In genomic region chr4:129239075-129239474, GRCm38 (mm10) we compare ENCODE assay signal across 8 mouse cellular contexts. TPM values are rescaled to one million over a fixed set of nuclear protein-coding genes. Genes with fewer than 3 reads are reported as not detected.
DNase-seq lines count a peak whose midpoint lies in the region; ATAC-seq and TF ChIP-seq lines count a peak whose summit lies in the region.

No protein-coding gene starts in this region.

- no peak for TF ChIP-seq RAD21 in CH12.LX (IDR thresholded peaks at IDR 0.05; ENCODE audit: low read depth, low read length)

- in situ Hi-C loops in CH12.LX (cut with MboI; ENCODE audit: low pct_ligation_motif_present, low pct_unique_long_range_greater_than_20kb, low sequenced_read_pairs), result no loop called here

- peak; percentile 84 for ATAC-seq in embryonic facial prominence, embryonic 14.5 days (ENCODE audit: low read depth)
- peak; percentile 80 for ATAC-seq in heart, embryonic 16.5 days (replicated peaks; ENCODE audit: extremely low read depth, insufficient read depth, low FRiP score)
- peak; percentile 89 for ATAC-seq in neural tube, embryonic 15.5 days (ENCODE audit: low FRiP score)

- peaks cover 13% of the 10 kb centered on the region for H3K27me3 ChIP-seq in CH12.LX (replicated peaks)
- H3K27me3 ChIP-seq in embryonic facial prominence, embryonic 14.5 days (replicated peaks; ENCODE audit: control insufficient read depth, insufficient read depth, low read length), result no peaks in the 10 kb centered on the region
- peaks cover 29% of the 10 kb centered on the region for H3K27me3 ChIP-seq in heart, embryonic 16.5 days (ENCODE audit: control insufficient read depth, insufficient read depth, low read length)
- H3K27me3 ChIP-seq in neural tube, embryonic 15.5 days (replicated peaks), result no peaks in the 10 kb centered on the region

- dilution Hi-C loops in CH12.LX (cut with MboI; ENCODE audit: extremely low pct_ligation_motif_present, extremely low pct_unique_long_range_greater_than_20kb, low sequenced_read_pairs), result no loop called here

- peak overlapping the region; percentile 63 for H3K4me2 ChIP-seq in CH12.LX (ENCODE audit: insufficient read depth, low read depth, poor library complexity, severe bottlenecking)
- H3K4me2 ChIP-seq in embryonic facial prominence, embryonic 14.5 days (ENCODE audit: low read depth, low read length), result peak overlapping the region; percentile 97
- peak overlapping the region; percentile 99 for H3K4me2 ChIP-seq in heart, embryonic 16.5 days (ENCODE audit: low read depth, low read length)
- peak overlapping the region; percentile 92 for H3K4me2 ChIP-seq in neural tube, embryonic 15.5 days

- H3K79me2 ChIP-seq in CH12.LX (replicated peaks; ENCODE audit: control insufficient read depth, extremely low read depth, insufficient read depth, poor library complexity, severe bottlenecking), result no peaks in the 10 kb centered on the region

- H3K9ac ChIP-seq in CH12.LX (ENCODE audit: insufficient read depth, low read depth), result peak overlapping the region; percentile 4; the same call in 1 of the 2 replicates
- peak overlapping the region; percentile 73 for H3K9ac ChIP-seq in embryonic facial prominence, embryonic 14.5 days (ENCODE audit: low read depth, low read length)
- peak overlapping the region; percentile 74 for H3K9ac ChIP-seq in heart, embryonic 16.5 days (ENCODE audit: low read length)
- peak overlapping the region; percentile 79 for H3K9ac ChIP-seq in neural tube, embryonic 15.5 days (replicated peaks)

- H3K4me3 ChIP-seq in CH12.LX (replicated peaks in 1 of 3; ENCODE audit: low read depth in 2 of 3, low read length in 2 of 3, poor library complexity in 1 of 3), result peak overlapping the region; percentile 26 to 51 (median 48)
- H3K4me3 ChIP-seq in embryonic facial prominence, embryonic 14.5 days (ENCODE audit: low read depth, low read length), result peak overlapping the region; percentile 76
- H3K4me3 ChIP-seq in heart, embryonic 16.5 days (ENCODE audit: low read length), result peak overlapping the region; percentile 69
- peak overlapping the region; percentile 69 for H3K4me3 ChIP-seq in neural tube, embryonic 15.5 days (replicated peaks)

- H3K27ac ChIP-seq in CH12.LX (ENCODE audit: insufficient read depth, low read depth), result no peak overlapping the region
- no peak overlapping the region for H3K27ac ChIP-seq in embryonic facial prominence, embryonic 14.5 days (replicated peaks; ENCODE audit: low read depth, low read length)
- no peak overlapping the region for H3K27ac ChIP-seq in heart, embryonic 16.5 days (ENCODE audit: low read length)
- H3K27ac ChIP-seq in neural tube, embryonic 15.5 days (replicated peaks), result peak overlapping the region; percentile 69

- no peak for TF ChIP-seq EP300 in CH12.LX (IDR thresholded peaks at IDR 0.05; ENCODE audit: low read length)

- no peak for TF ChIP-seq POLR2A in CH12.LX (IDR thresholded peaks at IDR 0.05; ENCODE audit: low read depth, low read length)

- H3K4me1 ChIP-seq in CH12.LX (ENCODE audit: control insufficient read depth in 1 of 2, insufficient read depth in 2 of 2), result peaks cover 9 to 28% of the 10 kb centered on the region in 2 experiments
- peaks cover 23% of the 10 kb centered on the region for H3K4me1 ChIP-seq in embryonic facial prominence, embryonic 14.5 days (ENCODE audit: control insufficient read depth, insufficient read depth, low read length)
- peaks cover 34% of the 10 kb centered on the region for H3K4me1 ChIP-seq in heart, embryonic 16.5 days (ENCODE audit: control insufficient read depth, insufficient read depth, low read length)
- H3K4me1 ChIP-seq in neural tube, embryonic 15.5 days, result peaks cover 58% of the 10 kb centered on the region

- no peak for TF ChIP-seq CTCF in CH12.LX (conservative IDR thresholded peaks at IDR 0.05 in 1 of 2, IDR thresholded peaks at IDR 0.05 in 1 of 2; ENCODE audit: low read depth in 2 of 2, low read length in 2 of 2)

- DNase-seq in CH12.LX (ENCODE audit: extremely low read depth), result peak; percentile 54
- DNase-seq in brain, adult 2 months (ENCODE audit: low read depth, low spot score), result peak; percentile 90
- DNase-seq in embryonic facial prominence, embryonic 14.5 days (ENCODE audit: low spot score), result peak; percentile 93
- peak; percentile 92 to 94 for DNase-seq in kidney, postnatal 4 days
- peak; percentile 75 to 82 for DNase-seq in lung, adult 18-20 months
- peak; percentile 89 for DNase-seq in testis, postnatal 10 days (ENCODE audit: low spot score)

- no peaks in the 10 kb centered on the region for H3K36me3 ChIP-seq in CH12.LX (replicated peaks in 1 of 2; ENCODE audit: control insufficient read depth in 1 of 2, insufficient read depth in 1 of 2, low read length in 1 of 2)
- H3K36me3 ChIP-seq in embryonic facial prominence, embryonic 14.5 days (ENCODE audit: control insufficient read depth, insufficient read depth, low read length), result no peaks in the 10 kb centered on the region
- H3K36me3 ChIP-seq in heart, embryonic 16.5 days (ENCODE audit: control insufficient read depth, insufficient read depth), result no peaks in the 10 kb centered on the region
- no peaks in the 10 kb centered on the region for H3K36me3 ChIP-seq in neural tube, embryonic 15.5 days

- WGBS in embryonic facial prominence, embryonic 14.5 days, result 0% methylated on average over 3 of the region's 29 CpGs
- WGBS in heart, embryonic 16.5 days, result 2% methylated on average over 14 of the region's 29 CpGs
- 0% methylated on average over 29 of the region's 29 CpGs for WGBS in neural tube, embryonic 15.5 days

- H3K9me3 ChIP-seq in CH12.LX (replicated peaks; ENCODE audit: low read length), result no peaks in the 10 kb centered on the region
- no peaks in the 10 kb centered on the region for H3K9me3 ChIP-seq in embryonic facial prominence, embryonic 14.5 days (ENCODE audit: control insufficient read depth, low read length)
- no peaks in the 10 kb centered on the region for H3K9me3 ChIP-seq in heart, embryonic 16.5 days (replicated peaks; ENCODE audit: control insufficient read depth, low read length)
- no peaks in the 10 kb centered on the region for H3K9me3 ChIP-seq in neural tube, embryonic 15.5 days (replicated peaks)

TF ChIP-seq in CH12.LX, 34 proteins besides CTCF, POLR2A, EP300 and RAD21:
- TF ChIP-seq ETS1 (conservative IDR thresholded peaks at IDR 0.05; ENCODE audit: low read depth, low read length), result no peak
- peak; percentile 51; the same call in 1 of the 2 replicates for TF ChIP-seq MXI1 (IDR thresholded peaks at IDR 0.05; ENCODE audit: low read depth, low read length)
- no peak for TF ChIP-seq NELFE (IDR thresholded peaks at IDR 0.05; ENCODE audit: low read depth, low read length)
- TF ChIP-seq CHD1 (IDR thresholded peaks at IDR 0.05; ENCODE audit: low read depth, low read length), result no peak
- no peak for TF ChIP-seq ZC3H11A (IDR thresholded peaks at IDR 0.05; ENCODE audit: low read depth, low read length)

RNA-seq across cellular contexts. Expression of gene C77080, which starts 22.1 kb away (rescaled TPM):
- total RNA-seq in CH12.LX (2012; rRNA removed) (0.29 and 0.38 TPM in 2 replicates), CH12.LX (2014; rRNA removed) (not detected in 2 replicates)
- 0.68 and 1.1 TPM in 2 replicates for polyA plus RNA-seq in CH12.LX (2012; ENCODE audit: insufficient read length, low read depth)
- 6.1 and 6.2 TPM in 2 replicates for polyA plus RNA-seq in embryonic facial prominence, embryonic 14.5 days (2014; fragmentation: Nextera tagmentation; extraction: Ambion mirVana)
- polyA plus RNA-seq in heart, embryonic 16.5 days (2015; fragmentation: Nextera tagmentation; extraction: Ambion mirVana), result 2.2 and 2.3 TPM in 2 replicates
- polyA plus RNA-seq in neural tube, embryonic 15.5 days (2015; fragmentation: Nextera tagmentation; extraction: Ambion mirVana), result 6.0 and 6.9 TPM in 2 replicates

RNA-seq across cellular contexts. Expression of gene Sync, which starts 48.3 kb away (rescaled TPM):
- total RNA-seq in CH12.LX (2012; rRNA removed) (0.04 TPM in 1 of 2 replicates, not detected in the other), CH12.LX (2014; rRNA removed) (not detected in 2 replicates)
- polyA plus RNA-seq in CH12.LX (2012; ENCODE audit: insufficient read length, low read depth), result 0.14 and 0.16 TPM in 2 replicates
- polyA plus RNA-seq in embryonic facial prominence, embryonic 14.5 days (2014; fragmentation: Nextera tagmentation; extraction: Ambion mirVana), result 7.9 and 11.7 TPM in 2 replicates
- 1.8 and 1.9 TPM in 2 replicates for polyA plus RNA-seq in heart, embryonic 16.5 days (2015; fragmentation: Nextera tagmentation; extraction: Ambion mirVana)
- polyA plus RNA-seq in neural tube, embryonic 15.5 days (2015; fragmentation: Nextera tagmentation; extraction: Ambion mirVana), result 2.7 and 2.9 TPM in 2 replicates

RNA-seq across cellular contexts. Expression of gene Yars, which starts 49.5 kb away (rescaled TPM):
- 128 and 180 TPM in 2 replicates for total RNA-seq in CH12.LX (2012; rRNA removed)
- 96.1 and 96.3 TPM in 2 replicates for total RNA-seq in CH12.LX (2014; rRNA removed)
- polyA plus RNA-seq in CH12.LX (2012; ENCODE audit: insufficient read length, low read depth), result 207 and 220 TPM in 2 replicates
- polyA plus RNA-seq in embryonic facial prominence, embryonic 14.5 days (2014; fragmentation: Nextera tagmentation; extraction: Ambion mirVana), result 74.9 and 78.3 TPM in 2 replicates
- 45.9 and 53.3 TPM in 2 replicates for polyA plus RNA-seq in heart, embryonic 16.5 days (2015; fragmentation: Nextera tagmentation; extraction: Ambion mirVana)
- 109 and 111 TPM in 2 replicates for polyA plus RNA-seq in neural tube, embryonic 15.5 days (2015; fragmentation: Nextera tagmentation; extraction: Ambion mirVana)

RNA-seq across cellular contexts. Expression of gene S100pbp, which starts 49.5 kb away (rescaled TPM):
- total RNA-seq in CH12.LX (2012; rRNA removed) (22.5 and 23.1 TPM in 2 replicates), CH12.LX (2014; rRNA removed) (43.6 and 44.7 TPM in 2 replicates)
- 35.8 and 43.6 TPM in 2 replicates for polyA plus RNA-seq in CH12.LX (2012; ENCODE audit: insufficient read length, low read depth)
- 12.6 and 15.5 TPM in 2 replicates for polyA plus RNA-seq in embryonic facial prominence, embryonic 14.5 days (2014; fragmentation: Nextera tagmentation; extraction: Ambion mirVana)
- 10.9 and 11.8 TPM in 2 replicates for polyA plus RNA-seq in heart, embryonic 16.5 days (2015; fragmentation: Nextera tagmentation; extraction: Ambion mirVana)
- 16.7 TPM in 2 replicates for polyA plus RNA-seq in neural tube, embryonic 15.5 days (2015; fragmentation: Nextera tagmentation; extraction: Ambion mirVana)

Comparison
In these comparisons a context has a peak if more than half of its experiments do, and no peak if none do; other contexts are left out.
1. H3K9ac ChIP-seq: peak in every context shown above with its lines; median percentile 79 in neural tube, embryonic 15.5 days; 74 in heart, embryonic 16.5 days; 73 in embryonic facial prominence, embryonic 14.5 days; 4 in CH12.LX.